Mouse (Mus musculus) liver, embryonic 14.5 days (tissue): ENCODE data around the gene Trio. TPM values are rescaled to one million over a fixed set of nuclear protein-coding genes. Genes with fewer than 3 reads are reported as not detected.

Experiments
- ATAC-seq: fragments of 200-750 bp; cut with Nextera tagmentation; 2 replicates; pipeline ENCODE4 v1.8.0; 2017; ENCODE audit warnings: moderate number of reproducible peaks, mild to moderate bottlenecking, moderate library complexity; ENCODE audit not compliant: insufficient read depth
- DNase-seq, 3 experiments: peaks; one replicate each; pipeline ENCODE4 v3.0.0-alpha.2; 2012 to 2013; ENCODE audit warnings: low read depth in 3 of 3, low spot score in 3 of 3
- H3K27ac ChIP-seq: fragments of 300-500 bp; sonication (generic); 2 replicates; pipeline ENCODE4 v1.5.1; 2014; ENCODE audit warnings: moderate library complexity, mild to moderate bottlenecking, control low read depth, inconsistent platforms
- H3K27me3 ChIP-seq: fragments of 300-500 bp; sonication (generic); 2 replicates; pipeline ENCODE4 v1.6.1; 2014; ENCODE audit warnings: mild to moderate bottlenecking, low read length, moderate library complexity; ENCODE audit not compliant: control insufficient read depth, insufficient read depth
- H3K36me3 ChIP-seq: fragments of 300-500 bp; sonication (generic); replicated peaks from 2 replicates; pipeline ENCODE4 v1.6.1; 2014; ENCODE audit warnings: low read depth; ENCODE audit not compliant: control insufficient read depth, insufficient read depth
- H3K4me1 ChIP-seq, 2 experiments: fragments of 200-500 bp in 1 of 2; fragments of 300-500 bp in 1 of 2; sonication (generic) in 1 of 2; replicated peaks; 2 replicates each; pipeline ENCODE4 v1.6.1; 2012 to 2014; ENCODE audit warnings: antibody characterized with exemption in 1 of 2, inconsistent platforms in 1 of 2, low read length in 1 of 2; ENCODE audit not compliant: control insufficient read depth in 2 of 2, insufficient read depth in 2 of 2
- H3K4me2 ChIP-seq: fragments of 300-500 bp; sonication (generic); 2 replicates; pipeline ENCODE4 v1.6.1; 2014; ENCODE audit warnings: low read depth, mild to moderate bottlenecking, control low read depth, moderate library complexity
- H3K4me3 ChIP-seq, 2 experiments: fragments of 200-500 bp in 1 of 2; fragments of 300-500 bp in 1 of 2; sonication (generic) in 1 of 2; 2 replicates each; pipeline ENCODE4 v1.5.1; 2012 to 2014; ENCODE audit warnings: low read depth in 2 of 2, low read length in 2 of 2, mild to moderate bottlenecking in 2 of 2, control low read depth in 1 of 2, inconsistent platforms in 1 of 2, moderate library complexity in 1 of 2; ENCODE audit not compliant: insufficient read depth in 1 of 2
- H3K9ac ChIP-seq: fragments of 300-500 bp; sonication (generic); replicated peaks from 2 replicates; pipeline ENCODE4 v1.6.1; 2014; ENCODE audit warnings: mild to moderate bottlenecking, control low read depth, moderate library complexity
- H3K9me3 ChIP-seq: fragments of 300-500 bp; sonication (generic); 2 replicates; pipeline ENCODE4 v1.6.1; 2016; ENCODE audit warnings: low read length, mixed read lengths; ENCODE audit not compliant: control insufficient read depth
- CTCF ChIP-seq: IDR thresholded peaks from 2 replicates; pipeline ENCODE4 v1.5.1; 2016; ENCODE audit warnings: antibody characterized with exemption, low read depth, control low read depth
- EP300 ChIP-seq: IDR thresholded peaks from 2 replicates; pipeline ENCODE4 v1.6.1; 2016; ENCODE audit warnings: antibody characterized with exemption, low read depth
- WGBS: fragments of 180-500 bp; shearing (Covaris S2); extraction: QIAGEN DNeasy Blood & Tissue Kit; methylation state at CpG from one replicate; pipeline ENCODE4 v1.1.7; 2014; ENCODE audit not compliant: insufficient replicate concordance; 5-methylcytosine and 5-hydroxymethylcytosine counted together
- polyA plus RNA-seq, 2 experiments: library from polyadenylated mRNA; depleted of rRNA in 1 of 2; stranded (reverse) in 1 of 2; unstranded in 1 of 2; fragments of >200 nt; fragmentation: Nextera tagmentation in 1 of 2; extraction: Ambion mirVana in 1 of 2; gene quantifications; 2 replicates each; pipeline versions ENCODE4 v1.2.1 to v1.2.3; 2012 to 2014

Gene Trio
- polyA plus RNA-seq, 2 experiments: 2.6 to 6.0 TPM

- Histone ChIP-seq H3K4me2 (no peak overlapping the region), H3K36me3 (no peaks in the 10 kb centered on the region), H3K9ac (no peak overlapping the region), H3K4me3 (no peak overlapping the region), H3K9me3 (no peaks in the 10 kb centered on the region), H3K27me3 (no peaks in the 10 kb centered on the region), H3K4me1 (peaks cover 0 to 7% of the 10 kb centered on the region in 2 experiments; a peak in 2 of 4 replicates), H3K27ac (no peak overlapping the region)
- DNase-seq (no peak), ATAC-seq (no peak)
- TF ChIP-seq CTCF (no peak), EP300 (no peak)
- 44% methylated on average over 3 of the region's 3 CpGs for WGBS
Measured at GRCm38 (mm10) chr15:27778256-27778655, 247.4 kb downstream of the Trio start.

GRCm38 (mm10) chr15:27777455-27778190 lies 248.0 kb downstream of the Trio start:
- H3K27ac ChIP-seq: no peak overlapping the region
- peaks cover 0 to 5% of the 10 kb centered on the region in 2 experiments; a peak in 1 of 4 replicates for H3K4me1 ChIP-seq
- ATAC-seq: no peak
- TF ChIP-seq CTCF: no peak
- no peak for TF ChIP-seq EP300
- DNase-seq: no peak
- 59% methylated on average over 11 of the region's 11 CpGs for WGBS
- H3K4me3 ChIP-seq: no peak overlapping the region
- H3K4me2 ChIP-seq: no peak overlapping the region
- H3K9ac ChIP-seq: no peak overlapping the region
- H3K9me3 ChIP-seq: no peaks in the 10 kb centered on the region
- no peaks in the 10 kb centered on the region for H3K36me3 ChIP-seq
- no peaks in the 10 kb centered on the region for H3K27me3 ChIP-seq

GRCm38 (mm10) chr15:27774481-27774880 lies 251.2 kb downstream of the Trio start:
- DNase-seq: no peak
- H3K9me3 ChIP-seq: no peaks in the 10 kb centered on the region
- TF ChIP-seq EP300 (no peak), CTCF (no peak)
- H3K9ac ChIP-seq: no peak overlapping the region
- no peaks in the 10 kb centered on the region for H3K36me3 ChIP-seq
- no peak overlapping the region for H3K4me2 ChIP-seq
- H3K27ac ChIP-seq: no peak overlapping the region
- H3K4me3 ChIP-seq: no peak overlapping the region
- ATAC-seq: no peak
- 67% methylated on average over 7 of the region's 7 CpGs for WGBS
- no peaks in the 10 kb centered on the region for H3K4me1 ChIP-seq
- no peaks in the 10 kb centered on the region for H3K27me3 ChIP-seq

- Histone ChIP-seq H3K9ac (no peak overlapping the region), H3K4me2 (no peak overlapping the region), H3K4me3 (no peak overlapping the region), H3K27me3 (no peaks in the 10 kb centered on the region), H3K36me3 (no peaks in the 10 kb centered on the region), H3K27ac (no peak overlapping the region), H3K9me3 (no peaks in the 10 kb centered on the region), H3K4me1 (no peaks in the 10 kb centered on the region)
- ATAC-seq (no peak), DNase-seq (no peak)
- TF ChIP-seq EP300 (no peak), CTCF (no peak)
- 65% methylated on average over 7 of the region's 7 CpGs for whole genome bisulfite sequencing
Measured at GRCm38 (mm10) chr15:27772125-27772627, 253.5 kb downstream of the Trio start.

- Histone ChIP-seq H3K4me1 (no peaks in the 10 kb centered on the region), H3K9ac (no peak overlapping the region), H3K27ac (no peak overlapping the region), H3K27me3 (no peaks in the 10 kb centered on the region), H3K9me3 (no peaks in the 10 kb centered on the region), H3K4me2 (no peak overlapping the region), H3K36me3 (no peaks in the 10 kb centered on the region), H3K4me3 (no peak overlapping the region)
- ATAC-seq (no peak), DNase-seq (no peak)
- TF ChIP-seq CTCF (no peak), EP300 (no peak)
- 78% methylated on average over 7 of the region's 7 CpGs for WGBS
Measured at GRCm38 (mm10) chr15:27771581-27771980, 254.1 kb downstream of the Trio start.
